Mouse (Mus musculus) ES-Bruce4 (cell line): ENCODE measurements around the gene Gm5767.

Source experiments
- CTCF ChIP-seq: IDR thresholded peaks from one replicate; pipeline ENCODE4 v1.8.1; 2011; ENCODE audit warnings: low read depth, low read length
- EP300 ChIP-seq: IDR thresholded peaks from 2 replicates; pipeline ENCODE4 v1.6.1; 2011; ENCODE audit warnings: low read depth, low read length; ENCODE audit not compliant: insufficient read depth
- POLR2A ChIP-seq: IDR thresholded peaks from one replicate; pipeline ENCODE4 v1.8.1; 2011; ENCODE audit warnings: low read length; ENCODE audit not compliant: insufficient read depth

DNA sequence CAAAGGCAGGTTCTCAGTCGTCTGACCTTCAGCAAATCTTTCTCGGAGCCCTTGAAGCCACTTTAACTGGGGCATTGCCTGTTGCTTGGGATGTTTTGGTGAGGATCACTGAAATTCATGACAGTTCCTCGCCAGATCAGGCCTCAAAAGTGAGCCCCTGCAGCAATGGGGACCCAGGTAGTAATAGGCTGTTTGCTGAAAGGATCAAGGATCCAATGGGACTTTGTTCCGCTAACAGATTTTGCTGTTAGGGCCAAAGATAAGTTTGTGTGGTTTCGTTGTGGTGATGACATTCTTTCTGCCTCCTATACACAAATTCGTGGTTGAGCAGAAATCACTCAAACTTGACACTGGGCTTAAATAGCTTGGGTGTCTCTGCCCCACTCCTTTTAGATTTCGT, 42.4 kb upstream of the Gm5767 start:
- TF ChIP-seq CTCF (no peak), EP300 (no peak), POLR2A (no peak)
